Mouse (Mus musculus) urinary bladder, postnatal 14 days (tissue): ENCODE measurements at regions not wholly inside any gene's neighbourhood (a gene's known extent, or its start where the extent isn't known, plus 50 kb on each side); places are given as distances from the start of the nearest gene placed in this dataset.
A peak's percentile ranks its signal among the peaks of the same experiment; 100 is the strongest.

Source experiments
- DNase-seq: peaks from one replicate; pipeline ENCODE4 v3.0.0; 2021; ENCODE audit warnings: low spot score

- DNase-seq: no peak
Observed at GRCm38 (mm10) chr1:61419839-61420238, 218.8 kb upstream of the Pard3b start.

DNA sequence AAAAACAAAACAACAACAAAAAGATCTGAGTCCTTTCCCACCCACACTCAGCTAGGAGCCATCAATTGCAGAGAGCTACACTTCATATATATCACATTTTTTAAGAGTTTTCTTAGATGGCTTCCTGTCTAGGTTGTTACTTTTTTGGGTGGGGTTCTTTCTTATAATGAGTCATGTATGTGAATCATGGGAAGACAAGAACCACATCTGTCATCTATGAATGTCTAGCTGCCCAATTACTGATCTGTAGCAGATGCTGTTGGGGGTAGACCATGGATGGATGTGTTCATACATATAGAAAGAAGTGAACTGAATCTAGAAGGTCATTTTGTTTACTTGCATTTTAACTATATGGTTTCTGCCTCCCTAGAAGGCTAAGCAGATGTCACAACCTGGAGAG is 215.4 kb upstream of the Pard3b start:
- no peak for DNase-seq

DNA sequence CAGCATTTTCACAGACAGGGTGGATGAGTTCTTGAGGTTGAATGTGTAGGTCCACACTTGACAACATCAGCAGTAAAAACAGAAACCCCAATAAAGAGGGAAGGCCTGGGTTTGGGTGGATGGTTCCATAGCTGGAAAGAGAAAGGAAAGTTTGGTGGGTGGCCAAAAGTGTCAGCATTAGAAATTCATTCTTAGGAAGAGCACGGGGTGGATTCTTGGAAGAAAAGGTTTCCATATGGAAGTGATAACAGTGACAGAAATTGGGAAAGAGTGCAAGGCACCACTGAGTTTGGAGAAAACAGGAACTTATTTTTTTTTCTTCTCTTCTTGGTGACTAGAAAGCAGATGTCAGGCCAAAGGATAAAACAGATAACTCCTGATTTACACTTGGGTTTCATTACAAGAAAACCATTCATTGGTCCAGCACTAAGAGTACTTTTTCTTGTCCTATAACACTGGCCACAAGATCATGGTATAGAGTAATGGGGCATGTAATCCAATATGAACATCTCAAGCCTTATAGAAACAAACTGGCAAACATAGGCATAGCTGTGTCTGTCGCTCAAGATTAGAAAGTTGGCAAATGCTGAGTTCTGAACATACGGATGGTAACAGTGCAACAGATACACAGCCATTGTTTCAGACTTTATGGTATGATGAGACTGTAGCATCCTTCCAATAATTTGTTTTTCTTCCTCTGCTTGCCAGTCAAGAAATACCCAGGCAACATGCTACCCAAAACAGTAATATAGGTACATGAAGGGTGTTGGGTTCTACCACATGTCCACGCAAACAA is 209.7 kb upstream of the Pard3b start:
- DNase-seq: peak; percentile 32

DNA sequence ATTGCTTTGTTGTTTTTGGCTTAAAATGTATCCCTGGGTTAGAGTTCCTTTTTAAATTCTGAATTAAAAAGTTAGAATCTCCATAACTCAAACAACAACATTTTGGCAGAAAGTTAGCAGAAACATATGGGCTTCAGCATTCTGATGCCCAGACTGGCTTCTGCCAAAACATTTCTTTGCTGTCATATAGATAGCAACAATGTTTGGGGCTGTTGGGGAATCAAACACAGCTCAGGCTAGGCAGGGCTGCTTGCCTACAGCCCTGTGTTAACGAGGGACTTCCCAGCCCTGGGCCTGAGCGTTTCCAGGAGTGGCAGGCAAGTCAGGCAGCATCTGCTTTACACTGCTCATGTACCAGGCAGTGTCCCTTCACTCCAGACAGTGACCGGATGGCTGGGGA is 201.0 kb upstream of the Pard3b start:
- no peak for DNase-seq

GRCm38 (mm10) chr1:61461435-61461834 is 177.2 kb upstream of the Pard3b start:
- DNase-seq: peak; percentile 27

DNA sequence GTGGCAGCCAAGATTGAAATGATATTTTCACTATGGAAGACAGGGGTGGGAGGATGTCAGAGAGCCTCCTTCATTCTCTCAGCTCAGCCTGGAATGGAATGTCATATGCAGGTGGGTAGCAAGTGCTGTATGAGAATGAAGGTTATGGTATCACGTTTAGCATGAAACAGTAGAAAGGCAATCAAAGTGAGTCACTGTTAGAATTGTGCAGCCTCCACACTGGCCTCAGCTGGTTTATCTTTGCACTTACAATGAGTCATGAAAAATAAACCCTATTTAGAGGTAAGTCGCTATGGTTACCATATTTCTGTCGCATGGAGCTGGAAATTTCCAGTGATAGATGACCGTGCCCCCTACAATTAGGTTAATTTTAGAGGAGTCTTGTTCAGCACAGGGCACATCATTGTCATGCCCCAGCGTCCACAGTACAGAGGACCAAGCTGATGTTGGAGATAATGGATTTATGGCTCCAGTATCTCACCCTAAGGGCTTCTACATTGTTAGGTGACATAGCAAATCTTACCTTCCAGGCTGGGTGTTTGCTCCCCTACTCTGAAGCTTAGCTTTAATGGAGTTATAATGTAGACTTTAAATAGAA is 167.9 kb upstream of the Pard3b start:
- DNase-seq: no peak

GRCm38 (mm10) chr1:61471779-61472578 is 166.6 kb upstream of the Pard3b start:
- DNase-seq: no peak

DNA sequence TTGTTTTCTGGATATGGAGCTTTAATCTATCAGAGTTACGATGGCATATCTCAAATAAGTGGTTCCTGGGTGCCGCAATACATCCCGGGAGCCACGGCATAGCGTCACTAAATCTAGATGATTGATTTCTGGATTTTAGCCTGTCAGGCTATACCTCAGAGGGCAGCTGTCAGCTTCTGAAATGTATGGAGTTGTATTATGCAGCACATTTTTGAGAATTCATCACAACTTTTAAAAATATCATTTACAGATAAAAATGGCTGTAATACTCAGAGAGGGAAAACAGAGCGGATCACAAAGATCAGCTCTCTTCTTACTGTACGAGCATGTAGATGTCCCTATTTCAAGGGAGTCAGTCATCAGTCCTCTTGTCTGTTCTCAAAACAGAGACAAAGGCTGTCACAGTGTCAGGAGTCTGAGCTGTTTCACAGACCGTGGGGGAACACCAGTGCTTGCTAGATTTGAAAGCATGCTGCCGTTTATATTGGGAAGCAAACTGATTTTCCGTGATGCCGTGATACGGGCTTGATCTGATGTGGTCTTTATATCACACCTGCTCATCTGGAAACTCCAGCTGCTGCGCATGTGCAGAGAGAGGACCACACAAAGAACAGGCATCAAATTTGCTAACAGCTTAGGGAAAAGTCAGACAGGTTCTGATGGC is 165.9 kb upstream of the Pard3b start:
- no peak for DNase-seq

DNA sequence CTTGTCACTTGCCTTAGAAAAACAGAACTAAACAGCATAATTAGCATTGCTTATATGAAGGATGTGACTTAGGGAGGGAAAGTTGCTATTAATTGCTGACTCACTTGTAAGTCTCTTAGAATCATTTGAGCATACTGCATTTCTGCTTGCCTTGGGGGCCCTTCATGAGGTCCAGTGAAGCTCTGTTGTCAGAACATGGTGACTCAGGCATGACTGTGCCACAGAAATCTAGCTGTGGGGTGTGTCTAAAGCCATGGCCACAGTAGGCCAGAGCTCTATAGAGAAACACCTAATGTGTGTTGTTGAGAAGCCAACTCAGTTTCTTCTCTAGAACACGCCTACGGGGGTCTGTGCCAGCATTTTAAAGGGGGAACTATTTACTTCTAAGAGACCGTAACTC is 153.2 kb upstream of the Pard3b start:
- no peak for DNase-seq

DNA sequence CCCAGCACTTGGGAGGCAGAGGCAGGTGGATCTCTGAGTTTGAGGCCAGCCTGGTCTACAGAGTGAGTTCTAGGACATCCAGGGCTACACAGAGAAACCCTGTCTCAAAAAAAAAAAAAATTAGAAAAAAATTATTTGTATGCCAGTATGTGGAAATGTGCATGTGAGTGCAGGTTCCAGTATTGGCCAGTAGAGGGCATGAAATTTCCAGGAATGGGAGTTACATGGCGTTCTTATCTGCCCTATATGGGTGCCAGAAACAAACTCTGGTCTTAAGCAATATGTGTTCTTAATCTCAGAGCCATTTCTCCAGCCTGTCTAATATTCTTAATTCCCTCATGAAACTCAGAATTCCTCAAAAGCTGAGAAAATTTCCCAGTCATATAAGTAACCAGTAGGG is 113.7 kb upstream of the Pard3b start:
- no peak for DNase-seq

GRCm38 (mm10) chr1:61525881-61526280 is 112.7 kb upstream of the Pard3b start:
- DNase-seq: no peak

DNA sequence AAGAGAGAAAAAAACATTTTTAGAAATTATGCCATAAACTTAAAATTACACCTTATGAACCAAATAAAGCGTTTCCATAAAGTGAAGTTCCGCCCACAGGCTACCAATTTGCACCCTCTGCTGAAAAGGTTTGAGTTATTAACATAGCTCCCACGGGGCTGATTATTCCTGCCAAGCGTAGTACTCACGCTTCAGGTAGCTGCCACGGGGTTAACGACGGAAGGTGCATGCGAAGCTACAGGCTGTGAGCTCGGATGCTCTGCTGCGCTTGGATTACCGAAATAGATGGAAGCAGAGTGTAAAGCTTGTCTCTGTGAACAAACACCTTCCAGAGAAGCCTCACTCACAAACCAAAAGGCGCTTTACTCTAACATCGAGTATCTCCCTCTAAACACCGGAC is 109.9 kb upstream of the Pard3b start:
- DNase-seq: no peak

DNA sequence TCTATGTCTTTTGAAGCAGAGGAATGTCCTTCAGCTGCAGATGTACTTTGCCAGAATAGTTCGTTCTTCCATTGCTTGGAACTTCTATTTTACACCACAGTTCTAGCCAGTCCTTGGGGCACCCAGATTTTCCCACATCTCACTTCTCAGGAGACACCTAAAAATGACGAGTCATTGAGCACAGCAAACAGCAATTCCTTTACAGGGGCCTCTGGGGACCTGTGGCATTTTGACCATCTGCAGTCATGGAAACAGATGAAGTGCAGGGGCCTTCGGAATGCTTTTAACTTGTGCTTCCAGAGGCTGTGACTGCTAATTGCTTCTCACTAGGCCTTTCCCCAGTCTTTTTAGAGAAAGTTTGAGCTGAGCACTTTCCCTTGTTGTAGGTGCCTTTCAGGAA is 108.5 kb upstream of the Pard3b start:
- no peak for DNase-seq

DNA sequence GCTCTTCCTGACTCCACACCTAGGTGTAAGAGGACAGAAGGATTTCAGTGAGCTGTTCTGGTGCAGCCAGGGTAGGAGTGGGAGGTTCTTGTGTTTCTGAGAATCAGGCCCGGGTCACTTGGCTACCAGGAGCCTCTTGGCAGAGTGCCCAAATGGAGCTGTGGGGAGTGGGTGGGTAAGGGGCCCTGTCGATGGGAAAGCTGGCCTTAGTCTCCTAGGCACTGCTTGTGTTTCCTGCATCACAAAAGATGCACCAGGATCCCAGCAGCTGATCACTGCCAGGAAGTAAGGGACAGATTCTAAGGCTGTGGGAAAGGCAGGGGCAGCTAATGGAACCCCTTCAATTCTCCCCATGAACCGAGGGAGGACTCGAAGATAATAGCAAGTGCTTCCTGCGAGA is 107.1 kb upstream of the Pard3b start:
- no peak for DNase-seq

GRCm38 (mm10) chr1:61540081-61540480 is 98.5 kb upstream of the Pard3b start:
- peak; percentile 35 for DNase-seq

DNA sequence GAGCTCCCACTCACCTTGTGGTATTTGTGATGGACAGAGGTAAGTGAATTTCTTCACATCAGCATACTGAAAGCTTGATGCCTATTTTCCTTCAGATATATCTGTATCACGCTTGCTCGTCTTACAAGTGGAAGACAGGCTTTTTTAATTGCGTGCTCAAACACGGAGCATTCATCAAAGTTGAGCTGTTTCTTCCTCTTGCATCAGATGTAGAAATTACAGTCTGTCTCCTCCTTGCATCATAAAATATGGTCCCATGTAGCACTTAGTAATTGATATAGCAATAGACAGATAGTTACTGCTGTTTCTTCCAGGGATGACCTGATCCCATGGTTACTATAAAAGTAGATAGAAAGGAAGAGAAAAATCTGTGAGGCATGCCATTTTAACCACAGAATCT is 97.5 kb upstream of the Pard3b start:
- DNase-seq: no peak

DNA sequence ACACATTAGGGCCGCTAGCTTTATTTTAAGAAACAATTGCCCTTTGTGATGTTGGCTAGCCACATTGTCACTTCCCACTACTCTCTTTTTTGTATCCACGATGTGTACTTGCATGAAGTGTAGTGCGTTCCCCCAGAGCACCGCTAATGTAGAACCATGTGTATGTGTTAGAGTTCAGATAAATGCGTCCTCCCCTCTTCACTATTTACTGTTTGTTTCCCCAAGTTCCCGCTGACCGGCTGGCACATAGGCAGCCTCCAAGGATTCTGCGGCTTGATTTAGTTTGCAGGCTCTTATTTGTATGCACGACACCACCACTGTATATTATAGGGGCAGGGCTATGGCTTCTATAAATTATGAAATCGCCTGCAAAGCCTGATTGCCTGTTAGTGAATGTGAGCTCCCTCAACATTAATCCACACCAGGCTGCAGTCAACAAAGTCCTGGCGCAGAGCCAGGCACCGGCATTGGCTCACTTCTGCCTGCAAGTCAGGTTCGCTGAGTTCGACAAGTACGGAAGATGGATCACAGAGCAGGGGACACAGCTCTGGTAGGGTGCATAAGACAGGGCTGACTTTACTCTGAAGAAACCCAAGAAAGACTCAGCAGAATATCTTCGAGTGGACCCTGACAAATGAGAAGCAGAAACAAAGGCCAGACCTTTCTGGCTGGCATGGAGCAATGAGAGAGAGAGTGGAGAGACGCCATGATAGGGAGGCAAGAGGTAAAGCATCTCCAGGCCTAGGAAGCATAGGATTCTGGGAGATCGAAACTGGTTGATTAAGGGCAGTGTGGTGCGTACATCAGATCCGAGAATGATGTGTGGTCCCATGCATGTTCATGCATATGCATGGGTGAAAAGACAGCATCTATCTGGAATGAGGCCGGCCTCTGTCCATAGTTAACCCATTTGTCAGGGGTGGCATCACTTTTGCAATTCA is 85.8 kb upstream of the Pard3b start:
- DNase-seq: peak; percentile 56

DNA sequence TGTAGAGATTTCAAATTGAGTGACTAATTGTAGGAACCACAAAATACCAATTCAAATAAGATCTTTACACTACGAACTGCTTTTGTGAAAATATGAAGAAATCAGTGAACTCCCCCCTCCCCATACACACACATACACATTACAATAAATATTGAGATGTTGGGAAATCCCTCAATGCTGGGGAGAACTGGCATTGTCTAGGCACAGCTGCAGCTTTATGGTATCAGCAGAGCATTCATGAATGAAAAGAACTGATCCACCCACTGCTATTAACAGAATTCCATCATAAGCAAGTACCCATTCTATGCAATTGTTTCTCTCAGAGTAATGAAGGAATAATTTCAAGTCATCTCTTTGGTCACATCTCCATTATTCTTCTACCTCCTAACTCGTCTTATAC is 79.1 kb upstream of the Pard3b start:
- DNase-seq: no peak

DNA sequence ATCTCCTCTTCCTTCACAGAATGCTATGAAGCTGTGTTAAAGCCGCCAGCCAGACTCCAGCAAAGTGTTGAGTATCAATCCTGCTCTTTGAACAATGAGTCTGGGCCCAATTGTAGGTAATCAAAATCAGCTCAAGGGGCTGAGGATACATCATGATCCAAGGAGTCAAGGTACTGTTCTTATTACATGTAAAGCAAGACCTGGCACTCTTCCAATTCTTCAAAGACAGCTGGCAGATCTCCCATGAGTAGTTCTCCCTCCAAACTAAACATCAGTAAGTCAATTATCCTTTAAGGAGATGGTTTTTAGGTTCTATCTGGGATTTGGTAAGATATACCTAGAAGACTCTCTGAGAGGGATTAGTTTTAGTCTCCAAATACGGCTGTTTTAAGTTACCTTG is 76.5 kb upstream of the Pard3b start:
- DNase-seq: no peak

GRCm38 (mm10) chr1:61565471-61565870 is 73.2 kb upstream of the Pard3b start:
- no peak for DNase-seq

DNA sequence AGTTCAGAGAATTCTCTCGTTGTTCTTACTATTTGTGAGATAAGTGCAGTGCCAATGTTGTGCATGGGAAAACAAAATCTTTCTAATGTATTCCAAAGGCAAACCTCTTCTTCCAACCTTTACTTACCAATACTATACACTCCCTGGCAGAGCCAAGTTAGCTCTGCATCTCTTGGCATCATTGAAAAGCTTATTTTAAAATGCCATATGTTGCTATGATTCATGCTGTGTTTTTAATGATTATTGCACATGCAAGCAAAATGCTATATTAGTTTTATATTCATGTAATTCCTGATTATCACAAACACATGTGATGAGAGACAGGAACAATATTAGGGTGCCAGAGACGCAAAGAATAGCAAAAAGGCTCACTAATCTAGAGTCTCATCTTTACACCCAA is 64.3 kb upstream of the Pard3b start:
- no peak for DNase-seq
